Mouse (Mus musculus): ENCODE data around the gene Olfr1387. TPM values are rescaled to one million over a fixed set of nuclear protein-coding genes. Genes with fewer than 3 reads are reported as not detected.
A peak's percentile ranks its signal among the peaks of the same experiment; 100 is the strongest.
"Not testable (repeated sequence)": the region's sequence is repeated elsewhere in the genome, so short reads cannot be mapped to it uniquely, and the experiment has no call there.

Olfr1387 gene
- polyA plus RNA-seq (2012; rRNA removed): not detected in 2 replicates

- Histone ChIP-seq H3K27ac (ENCODE audit: insufficient read depth, low read length) (no peak within 1 kb of the TSS), H3K4me1 (ENCODE audit: control insufficient read depth, insufficient read depth, low read length) (no peaks in the 10 kb centered on the region), H3K4me3 (replicated peaks; ENCODE audit: insufficient read depth, low read depth, low read length) (no peak within 1 kb of the TSS), H3K27me3 (ENCODE audit: control insufficient read depth, insufficient read depth, low read length) (no peaks in the 10 kb centered on the region)
- TF ChIP-seq POLR2A (IDR thresholded peaks at IDR 0.05; ENCODE audit: borderline replicate concordance, insufficient read depth, low read length) (no peak), CTCF (IDR thresholded peaks at IDR 0.05; ENCODE audit: borderline replicate concordance, insufficient read depth, low read depth, low read length) (no peak)
- WGBS: 49% methylated on average over 1 of the region's 1 CpGs
- DNase-seq: no peak
These were observed at the start of gene Olfr1387 for GRCm38 (mm10) chr11:49455043-49455442. Olfr1387 (plus strand) TSS chr11:49455343.

GRCm38 (mm10) chr11:49406784-49407183 lies 48.4 kb upstream of the Olfr1387 start:
- Histone ChIP-seq H3K4me3 (replicated peaks; ENCODE audit: insufficient read depth, low read depth, low read length) (no peak overlapping the region), H3K27ac (ENCODE audit: insufficient read depth, low read length) (no peak overlapping the region), H3K27me3 (ENCODE audit: control insufficient read depth, insufficient read depth, low read length) (no peaks in the 10 kb centered on the region), H3K4me1 (ENCODE audit: control insufficient read depth, insufficient read depth, low read length) (no peaks in the 10 kb centered on the region)
- 78% methylated on average over 3 of the region's 3 CpGs for WGBS
- DNase-seq: no peak
- TF ChIP-seq CTCF (IDR thresholded peaks at IDR 0.05; ENCODE audit: borderline replicate concordance, insufficient read depth, low read depth, low read length): no peak
- TF ChIP-seq POLR2A (IDR thresholded peaks at IDR 0.05; ENCODE audit: borderline replicate concordance, insufficient read depth, low read length): no peak

GRCm38 (mm10) chr11:49410540-49410939 lies 44.6 kb upstream of the Olfr1387 start:
- no peaks in the 10 kb centered on the region for H3K4me1 ChIP-seq (ENCODE audit: control insufficient read depth, insufficient read depth, low read length)
- H3K27ac ChIP-seq (ENCODE audit: insufficient read depth, low read length): no peak overlapping the region
- no peak overlapping the region for H3K4me3 ChIP-seq (replicated peaks; ENCODE audit: insufficient read depth, low read depth, low read length)
- 40% methylated on average over 1 of the region's 1 CpGs for WGBS
- H3K27me3 ChIP-seq (ENCODE audit: control insufficient read depth, insufficient read depth, low read length): no peaks in the 10 kb centered on the region
- TF ChIP-seq POLR2A (IDR thresholded peaks at IDR 0.05; ENCODE audit: borderline replicate concordance, insufficient read depth, low read length) (no peak), CTCF (IDR thresholded peaks at IDR 0.05; ENCODE audit: borderline replicate concordance, insufficient read depth, low read depth, low read length) (no peak)
- DNase-seq: no peak

GRCm38 (mm10) chr11:49422767-49423166 lies 32.4 kb upstream of the Olfr1387 start, which contains the start of gene Olfr1389:
Olfr1389 (plus strand) TSS chr11:49423067.
- TF ChIP-seq CTCF (IDR thresholded peaks at IDR 0.05; ENCODE audit: borderline replicate concordance, insufficient read depth, low read depth, low read length) (no peak), POLR2A (IDR thresholded peaks at IDR 0.05; ENCODE audit: borderline replicate concordance, insufficient read depth, low read length) (no peak)
- no peak within 1 kb of the TSS for H3K4me3 ChIP-seq (replicated peaks; ENCODE audit: insufficient read depth, low read depth, low read length)
- H3K27ac ChIP-seq (ENCODE audit: insufficient read depth, low read length): no peak within 1 kb of the TSS
- no peak for DNase-seq
- H3K4me1 ChIP-seq (ENCODE audit: control insufficient read depth, insufficient read depth, low read length): no peaks in the 10 kb centered on the region
- 91% methylated on average over 2 of the region's 2 CpGs for WGBS
- H3K27me3 ChIP-seq (ENCODE audit: control insufficient read depth, insufficient read depth, low read length): no peaks in the 10 kb centered on the region

GRCm38 (mm10) chr11:49425257-49425927 lies 29.8 kb upstream of the Olfr1387 start:
- no peaks in the 10 kb centered on the region for H3K27me3 ChIP-seq (ENCODE audit: control insufficient read depth, insufficient read depth, low read length)
- 92% methylated on average over 1 of the region's 1 CpGs for WGBS

GRCm38 (mm10) chr11:49429641-49430040 lies 25.5 kb upstream of the Olfr1387 start:
- TF ChIP-seq CTCF (IDR thresholded peaks at IDR 0.05; ENCODE audit: borderline replicate concordance, insufficient read depth, low read depth, low read length) (no peak), POLR2A (IDR thresholded peaks at IDR 0.05; ENCODE audit: borderline replicate concordance, insufficient read depth, low read length) (no peak)
- H3K4me1 ChIP-seq (ENCODE audit: control insufficient read depth, insufficient read depth, low read length): no peaks in the 10 kb centered on the region
- no peak for DNase-seq
- WGBS: 14% methylated on average over 2 of the region's 2 CpGs
- no peaks in the 10 kb centered on the region for H3K27me3 ChIP-seq (ENCODE audit: control insufficient read depth, insufficient read depth, low read length)
- H3K4me3 ChIP-seq (replicated peaks; ENCODE audit: insufficient read depth, low read depth, low read length): no peak overlapping the region
- no peak overlapping the region for H3K27ac ChIP-seq (ENCODE audit: insufficient read depth, low read length)

More at GRCm38 (mm10) chr11:49425257-49425927, 29.8 kb upstream of the Olfr1387 start:
- Histone ChIP-seq H3K4me1 (ENCODE audit: control insufficient read depth, insufficient read depth, low read length) (no peaks in the 10 kb centered on the region), H3K27ac (ENCODE audit: insufficient read depth, low read length) (no peak overlapping the region), H3K4me3 (replicated peaks; ENCODE audit: insufficient read depth, low read depth, low read length) (no peak overlapping the region)
- no peak for DNase-seq
- no peak for TF ChIP-seq POLR2A (IDR thresholded peaks at IDR 0.05; ENCODE audit: borderline replicate concordance, insufficient read depth, low read length)
- TF ChIP-seq CTCF (IDR thresholded peaks at IDR 0.05; ENCODE audit: borderline replicate concordance, insufficient read depth, low read depth, low read length): no peak

- no peak within 1 kb of the TSS for H3K27ac ChIP-seq (ENCODE audit: insufficient read depth, low read length)
- no peak for TF ChIP-seq CTCF (IDR thresholded peaks at IDR 0.05; ENCODE audit: borderline replicate concordance, insufficient read depth, low read depth, low read length)
- TF ChIP-seq POLR2A (IDR thresholded peaks at IDR 0.05; ENCODE audit: borderline replicate concordance, insufficient read depth, low read length): no peak
- DNase-seq: peak in 1 of 2 experiments; percentile 1
- H3K4me3 ChIP-seq (replicated peaks; ENCODE audit: insufficient read depth, low read depth, low read length): no peak within 1 kb of the TSS
- 5% methylated on average over 3 of the region's 3 CpGs for whole genome bisulfite sequencing
- H3K4me1 ChIP-seq (ENCODE audit: control insufficient read depth, insufficient read depth, low read length): no peaks in the 10 kb centered on the region
- H3K27me3 ChIP-seq (ENCODE audit: control insufficient read depth, insufficient read depth, low read length): no peaks in the 10 kb centered on the region
These were observed 18.7 kb upstream of the Olfr1387 start, which contains the start of gene Olfr1388 for GRCm38 (mm10) chr11:49436411-49436810. Olfr1388 (plus strand) TSS chr11:49436624.

- not testable (repeated sequence) for H3K27me3 ChIP-seq (ENCODE audit: control insufficient read depth, insufficient read depth, low read length); H3K4me3 ChIP-seq (replicated peaks; ENCODE audit: insufficient read depth, low read depth, low read length); H3K27ac ChIP-seq (ENCODE audit: insufficient read depth, low read length); DNase-seq; H3K4me1 ChIP-seq (ENCODE audit: control insufficient read depth, insufficient read depth, low read length)
- WGBS: 85% methylated on average over 3 of the region's 3 CpGs
These were observed 9.6 kb downstream of the Olfr1387 start, which contains the start of gene Olfr1386 for GRCm38 (mm10) chr11:49464746-49465145. Olfr1386 (plus strand) TSS chr11:49465046.
